Comparison of ENCODE assay signal across 9 mouse cellular contexts in genomic region chr5:107403011-107403946, GRCm38 (mm10). TPM values are rescaled to one million over a fixed set of nuclear protein-coding genes. Genes with fewer than 3 reads are reported as not detected.
DNase-seq lines count a peak whose midpoint lies in the region.
"Had no signal": no experiment of that assay in that cellular context is flagged by ENCODE, and none has a peak within 500 bp of the region (broad histone marks: within the 10 kb centered on the region; RNA-seq: fewer than 3 reads in every experiment).

No protein-coding gene starts in this region.

- H3K4me3 ChIP-seq in heart, embryonic 10.5 days, result peak overlapping the region; percentile 78

- H3K36me3 ChIP-seq in heart, embryonic 10.5 days, result no peaks in the 10 kb centered on the region

- no peaks in the 10 kb centered on the region for H3K9me3 ChIP-seq in heart, embryonic 10.5 days

- intact Hi-C loops in heart, postnatal 36 days (cut with DNase I), result no loop called here
- intact Hi-C loops in left cerebral cortex, postnatal 4 days (cut with DNase I), result no loop called here

- peaks cover 38% of the 10 kb centered on the region for H3K27me3 ChIP-seq in heart, embryonic 10.5 days (ENCODE audit: insufficient read depth, poor library complexity, severe bottlenecking)

- WGBS in heart, embryonic 10.5 days, result under 1% methylated on average over 80 of the region's 80 CpGs

- H3K4me1 ChIP-seq in heart, embryonic 10.5 days, result peaks cover 15% of the 10 kb centered on the region

- no peak for DNase-seq in heart, embryonic 10.5 days (ENCODE audit: low spot score)
- DNase-seq in heart, adult 8-10 months (ENCODE audit: low spot score), result no peak
- peak; percentile 73 for DNase-seq in R1 (ENCODE audit: low read depth, low spot score)
- peak; percentile 41 for DNase-seq in embryo, embryonic 10 days (ENCODE audit: low spot score)
- peak; percentile 1 to 6 for DNase-seq in heart, postnatal 36 days
- peak; percentile 15 for DNase-seq in left cerebral cortex, postnatal 4 days
- DNase-seq in naive thymus-derived CD4-positive, alpha-beta T cell, adult 2 months (ENCODE audit: low read depth), result peak; percentile 53
- DNase-seq in thymus, postnatal 10 days (ENCODE audit: low spot score in 2 of 2), result peak; percentile 7 to 32

- peak overlapping the region; percentile 81 for H3K27ac ChIP-seq in heart, embryonic 10.5 days

RNA-seq across cellular contexts. Expression of gene Ephx4, which starts 0.7 kb away (rescaled TPM):
- 0.58 and 0.72 TPM in 2 replicates for polyA plus RNA-seq in heart, embryonic 10.5 days (2016; fragmentation: Nextera tagmentation; extraction: Ambion mirVana)
- total RNA-seq in heart, adult 8-10 months (2022), result under 1 TPM in 2 of 4 experiments, not detected in 2; 0.49 to 0.79 TPM
- total RNA-seq in heart, postnatal 36 days (2021), result under 1 TPM; 0.31 to 0.33 TPM
- 10 to 100 TPM; 15.4 to 15.7 TPM for total RNA-seq in left cerebral cortex, postnatal 4 days (2021)

RNA-seq across cellular contexts. Expression of gene Lpcat2b, which starts 28.1 kb away (rescaled TPM):
- not detected in 2 replicates for polyA plus RNA-seq in heart, embryonic 10.5 days (2016; fragmentation: Nextera tagmentation; extraction: Ambion mirVana)
- not detected for total RNA-seq in heart, adult 8-10 months (2022)
- total RNA-seq in heart, postnatal 36 days (2021), result not detected
- not detected for total RNA-seq in left cerebral cortex, postnatal 4 days (2021)
- total RNA-seq: MEL had no signal

RNA-seq across cellular contexts. Expression of gene Btbd8, which starts 34.5 kb away (rescaled TPM):
- 3.2 and 3.4 TPM in 2 replicates for polyA plus RNA-seq in heart, embryonic 10.5 days (2016; fragmentation: Nextera tagmentation; extraction: Ambion mirVana)
- total RNA-seq in heart, adult 8-10 months (2022), result 1 to 10 TPM; 4.9 to 6.3 (median 5.5) TPM
- total RNA-seq in heart, postnatal 36 days (2021), result 1 to 10 TPM; 4.5 to 6.2 TPM
- total RNA-seq in left cerebral cortex, postnatal 4 days (2021), result 10 to 100 TPM; 61.9 to 64.8 TPM

Comparison
In these comparisons a context has a peak if more than half of its experiments do, and no peak if none do; other contexts are left out.
1. DNase-seq: peak in R1 (single experiment), embryo, embryonic 10 days (single experiment), heart, postnatal 36 days (2 of 2), left cerebral cortex, postnatal 4 days (single experiment), naive thymus-derived CD4-positive, alpha-beta T cell, adult 2 months (single experiment) and thymus, postnatal 10 days (2 of 2); none in heart, embryonic 10.5 days (single experiment) and heart, adult 8-10 months (single experiment).
2. RNA of gene Ephx4, which starts 0.7 kb away (total RNA-seq): 15.4 to 15.7 TPM in left cerebral cortex, postnatal 4 days; 0.49 to 0.79 TPM in heart, adult 8-10 months and 0.31 to 0.33 TPM in heart, postnatal 36 days; every median in the first group is over 4 times any median in the second.
3. RNA of gene Btbd8, which starts 34.5 kb away (total RNA-seq): 61.9 to 64.8 TPM in left cerebral cortex, postnatal 4 days; 4.5 to 6.2 TPM in heart, postnatal 36 days and 4.9 to 6.3 TPM in heart, adult 8-10 months; every median in the first group is over 4 times any median in the second.